Mouse (Mus musculus): ENCODE measurements around the gene Acan. TPM values are rescaled to one million over a fixed set of nuclear protein-coding genes. Genes with fewer than 3 reads are reported as not detected.
A peak's percentile ranks its signal among the peaks of the same experiment; 100 is the strongest.

Gene Acan
- 1 to 10 TPM; 4.4 to 5.1 TPM for total RNA-seq (2021)
- long read RNA-seq, experiment 1: 0 reads
- long read RNA-seq, experiment 2, partial matches to known transcripts: 1 of 2 reads
- long read RNA-seq, experiment 2, other reads (novel, unspliced or antisense): 1 of 2 reads

GRCm38 (mm10) chr7:79053383-79053889, at the start of gene Acan:
Acan (plus strand) TSS chr7:79053483.
- no peak for DNase-seq

- no peak for DNase-seq
Observed at GRCm38 (mm10) chr7:79021293-79021905, 31.9 kb upstream of the Acan start.

- no peak for DNase-seq
Observed at GRCm38 (mm10) chr7:79029138-79029537, 24.1 kb upstream of the Acan start.

GRCm38 (mm10) chr7:79033745-79034144, 19.5 kb upstream of the Acan start:
- no peak for DNase-seq

- no peak for DNase-seq
Observed at GRCm38 (mm10) chr7:79034521-79034920, 18.8 kb upstream of the Acan start.

GRCm38 (mm10) chr7:79052081-79052480, 1.2 kb upstream of the Acan start:
- DNase-seq: no peak

GRCm38 (mm10) chr7:79052521-79053382, 531 bp upstream of the Acan start:
- no peak for DNase-seq

- no peak for DNase-seq
Observed at GRCm38 (mm10) chr7:79054111-79054510, 828 bp downstream of the Acan start.

- no peak for DNase-seq
Observed at GRCm38 (mm10) chr7:79058546-79058945, 5.3 kb downstream of the Acan start.

- DNase-seq: no peak
Observed at GRCm38 (mm10) chr7:79067466-79067865, 14.2 kb downstream of the Acan start.

- DNase-seq: no peak
Observed at GRCm38 (mm10) chr7:79068231-79068630, 14.9 kb downstream of the Acan start.

GRCm38 (mm10) chr7:79079212-79079611, 25.9 kb downstream of the Acan start:
- DNase-seq: no peak

- DNase-seq: peak; percentile 78
Observed at GRCm38 (mm10) chr7:79080572-79081399, 27.5 kb downstream of the Acan start.

- DNase-seq: peak; percentile 18
Observed at GRCm38 (mm10) chr7:79089111-79089510, 35.8 kb downstream of the Acan start.

- no peak for DNase-seq
Observed at GRCm38 (mm10) chr7:79096492-79096891, 43.2 kb downstream of the Acan start.

- no peak for DNase-seq
Observed at GRCm38 (mm10) chr7:79113848-79114247, 60.6 kb downstream of the Acan start.

GRCm38 (mm10) chr7:79123465-79123864, 70.2 kb downstream of the Acan start:
- DNase-seq: no peak

- DNase-seq: no peak
Observed at GRCm38 (mm10) chr7:79129883-79130282, 76.6 kb downstream of the Acan start.

- no peak for DNase-seq
Observed at GRCm38 (mm10) chr7:79130385-79130784, 77.1 kb downstream of the Acan start.

GRCm38 (mm10) chr7:79130843-79131444, 77.7 kb downstream of the Acan start, which contains the start of gene Hapln3:
Hapln3 (minus strand) TSS chr7:79131018.
- DNase-seq: peak; percentile 39

GRCm38 (mm10) chr7:79133391-79133790, 80.1 kb downstream of the Acan start:
- DNase-seq: no peak

- DNase-seq: no peak
Observed at GRCm38 (mm10) chr7:79139328-79139824, 86.1 kb downstream of the Acan start.

Measured in gastrocnemius, postnatal 10 days (tissue).